Mouse (Mus musculus): ENCODE results near the gene Fam57a. TPM values are rescaled to one million over a fixed set of nuclear protein-coding genes. Genes with fewer than 3 reads are reported as not detected.

Fam57a gene
- polyA plus RNA-seq (2015; fragmentation: Illumina TruSeq; extraction: RNeasy Lipid Tissue Mini Kit (QIAGEN cat#74804); ENCODE audit: insufficient read depth, low read depth, low replicate concordance) = 2.6 TPM

GRCm38 (mm10) chr11:76179495-76180145, at the start of gene Fam57a, which contains the start of gene Vps53:
Fam57a (plus strand) TSS chr11:76179671.
Vps53 (minus strand) TSS chr11:76179647.

GRCm38 (mm10) chr11:76217390-76217800, 37.9 kb downstream of the Fam57a start, which contains the start of the genes Dbil5 and Gemin4:
Dbil5 (plus strand) TSS chr11:76217608.
Gemin4 (minus strand) TSS chr11:76217664.

GRCm38 (mm10) chr11:76242901-76243810, 63.7 kb downstream of the Fam57a start, which contains the start of the genes Mrm3 and Glod4:
Mrm3 (plus strand) TSS chr11:76243715.
Glod4 (minus strand) TSS chr11:76243725.

Other genes with a start within 250 kb of the Fam57a start
- 9.9 TPM for gene Rph3al, start 241.2 kb upstream of the Fam57a start, polyA plus RNA-seq (2015; fragmentation: Illumina TruSeq; extraction: RNeasy Lipid Tissue Mini Kit (QIAGEN cat#74804); ENCODE audit: insufficient read depth, low read depth, low replicate concordance)
- 0.98 TPM for gene 1700016K19Rik, start 179.8 kb upstream of the Fam57a start, polyA plus RNA-seq (2015; fragmentation: Illumina TruSeq; extraction: RNeasy Lipid Tissue Mini Kit (QIAGEN cat#74804); ENCODE audit: insufficient read depth, low read depth, low replicate concordance)
- 16.5 TPM for gene Rflnb, start 151.9 kb upstream of the Fam57a start, polyA plus RNA-seq (2015; fragmentation: Illumina TruSeq; extraction: RNeasy Lipid Tissue Mini Kit (QIAGEN cat#74804); ENCODE audit: insufficient read depth, low read depth, low replicate concordance)
- 9.3 TPM for gene Vps53, start within 50 bp of the Fam57a start, polyA plus RNA-seq (2015; fragmentation: Illumina TruSeq; extraction: RNeasy Lipid Tissue Mini Kit (QIAGEN cat#74804); ENCODE audit: insufficient read depth, low read depth, low replicate concordance)
- gene Dbil5, start 37.9 kb downstream of the Fam57a start, polyA plus RNA-seq (2015; fragmentation: Illumina TruSeq; extraction: RNeasy Lipid Tissue Mini Kit (QIAGEN cat#74804); ENCODE audit: insufficient read depth, low read depth, low replicate concordance) = not detected
- gene Gemin4, start 38.0 kb downstream of the Fam57a start, polyA plus RNA-seq (2015; fragmentation: Illumina TruSeq; extraction: RNeasy Lipid Tissue Mini Kit (QIAGEN cat#74804); ENCODE audit: insufficient read depth, low read depth, low replicate concordance) = not detected
- gene Mrm3, start 64.0 kb downstream of the Fam57a start, polyA plus RNA-seq (2015; fragmentation: Illumina TruSeq; extraction: RNeasy Lipid Tissue Mini Kit (QIAGEN cat#74804); ENCODE audit: insufficient read depth, low read depth, low replicate concordance) = 1.7 TPM
- 10.7 TPM for gene Glod4, start 64.1 kb downstream of the Fam57a start, polyA plus RNA-seq (2015; fragmentation: Illumina TruSeq; extraction: RNeasy Lipid Tissue Mini Kit (QIAGEN cat#74804); ENCODE audit: insufficient read depth, low read depth, low replicate concordance)
- 5.2 TPM for gene Nxn, start 219.5 kb downstream of the Fam57a start, polyA plus RNA-seq (2015; fragmentation: Illumina TruSeq; extraction: RNeasy Lipid Tissue Mini Kit (QIAGEN cat#74804); ENCODE audit: insufficient read depth, low read depth, low replicate concordance)
- gene Timm22, start 227.3 kb downstream of the Fam57a start, polyA plus RNA-seq (2015; fragmentation: Illumina TruSeq; extraction: RNeasy Lipid Tissue Mini Kit (QIAGEN cat#74804); ENCODE audit: insufficient read depth, low read depth, low replicate concordance) = 3.2 TPM